Mouse (Mus musculus): Measurements from ENCODE around the gene Sh3d21.

The Sh3d21 gene

GRCm38 (mm10) chr4:126109613-126110373 lies 53.5 kb downstream of the Sh3d21 start:
- no peak for DNase-seq (ENCODE audit: low read depth, low spot score)

GRCm38 (mm10) chr4:126108061-126108740 lies 55.1 kb downstream of the Sh3d21 start:
- no peak for DNase-seq (ENCODE audit: low read depth, low spot score)

GRCm38 (mm10) chr4:126105131-126105783 lies 58.0 kb downstream of the Sh3d21 start:
- DNase-seq (ENCODE audit: low read depth, low spot score) = no peak

- peak; percentile 29 for DNase-seq (ENCODE audit: low read depth, low spot score)
Measured at GRCm38 (mm10) chr4:126104261-126105075, 58.8 kb downstream of the Sh3d21 start.

- DNase-seq (ENCODE audit: low read depth, low spot score) = peak; percentile 96
Measured at GRCm38 (mm10) chr4:126103590-126104068, 59.7 kb downstream of the Sh3d21 start, which contains the start of gene Stk40. Gene Stk40, plus strand, starts transcription at chr4:126103957.

GRCm38 (mm10) chr4:126103057-126103581 lies 60.2 kb downstream of the Sh3d21 start:
- peak; percentile 92 for DNase-seq (ENCODE audit: low read depth, low spot score)

- DNase-seq (ENCODE audit: low read depth, low spot score) = peak; percentile 65
Measured at GRCm38 (mm10) chr4:126102061-126102841, 61.0 kb downstream of the Sh3d21 start.

GRCm38 (mm10) chr4:126100764-126101163 lies 62.5 kb downstream of the Sh3d21 start:
- no peak for DNase-seq (ENCODE audit: low read depth, low spot score)

Measured in c-Kit-negative CD71-positive TER-119-positive erythroid progenitor cells, embryonic 14.5 days (primary cell).